41 mouse cellular contexts compared by ENCODE assay signal in genomic region chrX:52030146-52030545, GRCm38 (mm10). TPM values are rescaled to one million over a fixed set of nuclear protein-coding genes. Genes with fewer than 3 reads are reported as not detected.
DNase-seq lines count a peak whose midpoint lies in the region; ATAC-seq and TF ChIP-seq lines count a peak whose summit lies in the region.
"Had no signal": no experiment of that assay in that cellular context is flagged by ENCODE, and none has a peak within 500 bp of the region (broad histone marks: within the 10 kb centered on the region; RNA-seq: fewer than 3 reads in every experiment).

No protein-coding gene starts in this region.

- peak; percentile 12 for DNase-seq in heart, postnatal 0 days (ENCODE audit: low spot score)
- no peak for DNase-seq in heart, adult 8-10 months (ENCODE audit: low spot score)
- DNase-seq in ovary, postnatal 36 days (ENCODE audit: low spot score): peak; percentile 15
- no peak for DNase-seq in ovary, postnatal 10 days (ENCODE audit: low spot score)
- DNase-seq in fibroblast of lung, adult 2 months (ENCODE audit: low read depth): peak; percentile 27
- no peak for DNase-seq in right cerebral cortex, postnatal 4 days
- DNase-seq: adrenal gland, adult 2 months; adrenal gland, postnatal 36 days; cerebellum, adult 2 months; cerebellum, postnatal 25 days; gastrocnemius, adult 2 months; gastrocnemius, postnatal 36 days; heart, adult 2 months; kidney, adult 11 months; kidney, postnatal 25 days; liver, postnatal 0 days; right cerebral cortex, postnatal 25 days; spleen, adult 18-20 months; thymus, postnatal 14 days had no signal

- WGBS in heart, postnatal 0 days: 60% methylated on average over 7 of the region's 7 CpGs

- no peak overlapping the region for H3K4me3 ChIP-seq in heart, postnatal 0 days (ENCODE audit: low read depth, low read length)
- H3K4me3 ChIP-seq: embryonic facial prominence, embryonic 12.5 days; forebrain, embryonic 10.5 days; gastrocnemius, adult 2 months; heart, adult 2 months; heart, embryonic 15.5 days; kidney, embryonic 15.5 days; midbrain, embryonic 13.5 days; neural tube, embryonic 13.5 days had no signal

- no peaks in the 10 kb centered on the region for H3K9me3 ChIP-seq in heart, postnatal 0 days (replicated peaks; ENCODE audit: control insufficient read depth, low read length)
- H3K9me3 ChIP-seq: embryonic facial prominence, embryonic 12.5 days; forebrain, embryonic 10.5 days; heart, embryonic 15.5 days; kidney, embryonic 15.5 days; midbrain, embryonic 13.5 days; neural tube, embryonic 13.5 days had no signal

- TF ChIP-seq CTCF in heart, postnatal 0 days (IDR thresholded peaks at IDR 0.05; ENCODE audit: low read depth): no peak

- ATAC-seq in heart, postnatal 0 days (ENCODE audit: insufficient read depth, low read depth): no peak
- ATAC-seq in erythroblast, adult 5-6 weeks (replicated peaks; ENCODE audit: low FRiP score, poor library complexity, severe bottlenecking): no peak
- ATAC-seq: activated CD4-positive, CD25-positive, alpha-beta regulatory T cell, adult 4 months; forebrain, embryonic 16.5 days; liver, postnatal 0 days; lung, postnatal 0 days; midbrain, embryonic 13.5 days had no signal

- no peak overlapping the region for H3K9ac ChIP-seq in heart, postnatal 0 days (replicated peaks; ENCODE audit: low read depth, low read length)
- H3K9ac ChIP-seq: embryonic facial prominence, embryonic 12.5 days; heart, embryonic 15.5 days; hindbrain, embryonic 14.5 days; kidney, embryonic 15.5 days; liver, postnatal 0 days; midbrain, embryonic 13.5 days; neural tube, embryonic 13.5 days had no signal

- no peaks in the 10 kb centered on the region for H3K27me3 ChIP-seq in heart, postnatal 0 days (ENCODE audit: control insufficient read depth, insufficient read depth, low read length)
- H3K27me3 ChIP-seq: embryonic facial prominence, embryonic 12.5 days; heart, embryonic 15.5 days; midbrain, embryonic 13.5 days; neural tube, embryonic 13.5 days had no signal

- H3K4me2 ChIP-seq in heart, postnatal 0 days (ENCODE audit: low read depth, low read length): no peak overlapping the region
- H3K4me2 ChIP-seq: embryonic facial prominence, embryonic 12.5 days; heart, embryonic 15.5 days; hindbrain, embryonic 14.5 days; kidney, embryonic 15.5 days; liver, embryonic 11.5 days; midbrain, embryonic 13.5 days; neural tube, embryonic 13.5 days had no signal

- H3K4me1 ChIP-seq in heart, postnatal 0 days (ENCODE audit: control insufficient read depth, insufficient read depth): no peaks in the 10 kb centered on the region
- H3K4me1 ChIP-seq: embryonic facial prominence, embryonic 12.5 days; forebrain, embryonic 10.5 days; kidney, embryonic 15.5 days; midbrain, embryonic 13.5 days; neural tube, embryonic 13.5 days had no signal

- TF ChIP-seq EP300 in heart, postnatal 0 days (IDR thresholded peaks at IDR 0.05; ENCODE audit: low read depth): no peak

- peak overlapping the region; percentile 39; the same call in 1 of the 2 replicates for H3K27ac ChIP-seq in heart, postnatal 0 days (ENCODE audit: low read depth)
- H3K27ac ChIP-seq: forebrain, embryonic 10.5 days; gastrocnemius, adult 2 months; heart, adult 2 months; heart, embryonic 15.5 days; hindbrain, embryonic 14.5 days; kidney, embryonic 15.5 days; macrophage; midbrain, embryonic 13.5 days; neural tube, embryonic 13.5 days had no signal

- H3K36me3 ChIP-seq in heart, postnatal 0 days (replicated peaks; ENCODE audit: control insufficient read depth, insufficient read depth, low read length): no peaks in the 10 kb centered on the region
- H3K36me3 ChIP-seq: embryonic facial prominence, embryonic 12.5 days; forebrain, embryonic 10.5 days; heart, embryonic 15.5 days; kidney, embryonic 15.5 days; midbrain, embryonic 13.5 days; neural tube, embryonic 13.5 days had no signal

RNA-seq across cellular contexts. Expression of gene 1700080O16Rik, which starts 57.6 kb away (rescaled TPM):
- total RNA-seq in heart, postnatal 0 days (2014; rRNA removed; ENCODE audit: low replicate concordance): not detected in 2 replicates
- polyA plus RNA-seq in heart, postnatal 0 days (2015; fragmentation: Nextera tagmentation; extraction: Ambion mirVana): not detected in 2 replicates
- not detected for total RNA-seq in heart, adult 8-10 months (2022)
- total RNA-seq in erythroblast, adult 5-6 weeks (2015; ENCODE audit: low replicate concordance): not detected in 2 replicates
- total RNA-seq in erythroblast, adult 5-6 weeks (2017; ENCODE audit: low replicate concordance): not detected in 2 replicates
- total RNA-seq: adrenal gland, adult 2 months; adrenal gland, postnatal 36 days; gastrocnemius, adult 2 months; gastrocnemius, postnatal 36 days; heart, adult 2 months; hematopoietic stem cell, adult 5-6 weeks; layer of hippocampus, adult 18-20 months; layer of hippocampus, postnatal 14 days; left cerebral cortex, adult 8-10 months; left cerebral cortex, postnatal 36 days; megakaryocyte-erythroid progenitor cell, adult 5-6 weeks had no signal
- polyA plus RNA-seq: activated CD4-positive, CD25-positive, alpha-beta regulatory T cell, adult 4 months; adrenal gland, adult 2 months; brain, embryonic 14.5 days; cerebellum, adult 2 months; embryonic facial prominence, embryonic 12.5 days; forebrain, embryonic 10.5 days; forebrain, embryonic 16.5 days; heart, adult 2 months; heart, embryonic 15.5 days; hindbrain, embryonic 14.5 days; kidney, embryonic 15.5 days; liver, embryonic 11.5 days; liver, postnatal 0 days; macrophage; midbrain, embryonic 13.5 days; neural tube, embryonic 13.5 days; stomach, embryonic 16.5 days; urinary bladder, adult 2 months had no signal

Comparison
In these comparisons a context has a peak if more than half of its experiments do, and no peak if none do; other contexts are left out.
1. DNase-seq: peak in heart, postnatal 0 days (single experiment), ovary, postnatal 36 days (single experiment) and fibroblast of lung, adult 2 months (single experiment); none in heart, adult 8-10 months (single experiment), ovary, postnatal 10 days (single experiment) and right cerebral cortex, postnatal 4 days (single experiment).